Mouse (Mus musculus) monocyte, adult 2 months (primary cell): ENCODE measurements around the gene Kcnip4.

ENCODE experiments used
- DNase-seq, 2 experiments: peaks; one replicate each; pipeline ENCODE4 v3.0.0; 2022; ENCODE audit warnings: low spot score in 2 of 2, low read depth in 1 of 2

The Kcnip4 gene

GRCm38 (mm10) chr5:49356381-49356780 is 168.3 kb downstream of the Kcnip4 start:
- DNase-seq: no peak

- no peak for DNase-seq
Observed at GRCm38 (mm10) chr5:49352061-49352460, 172.6 kb downstream of the Kcnip4 start.

GRCm38 (mm10) chr5:49350126-49350909 is 174.4 kb downstream of the Kcnip4 start:
- DNase-seq: no peak

- no peak for DNase-seq
Observed at GRCm38 (mm10) chr5:49349541-49349940, 175.2 kb downstream of the Kcnip4 start.

GRCm38 (mm10) chr5:49348511-49348910 is 176.2 kb downstream of the Kcnip4 start:
- DNase-seq: no peak

- DNase-seq: no peak
Observed at GRCm38 (mm10) chr5:49344606-49345005, 180.1 kb downstream of the Kcnip4 start.

GRCm38 (mm10) chr5:49337164-49337563 is 187.5 kb downstream of the Kcnip4 start:
- DNase-seq: no peak

GRCm38 (mm10) chr5:49333063-49333462 is 191.6 kb downstream of the Kcnip4 start:
- DNase-seq: no peak

- no peak for DNase-seq
Observed at GRCm38 (mm10) chr5:49329023-49329422, 195.7 kb downstream of the Kcnip4 start.

- DNase-seq: no peak
Observed at GRCm38 (mm10) chr5:49318661-49319060, 206.0 kb downstream of the Kcnip4 start.

GRCm38 (mm10) chr5:49317869-49318268 is 206.8 kb downstream of the Kcnip4 start:
- no peak for DNase-seq

GRCm38 (mm10) chr5:49306796-49307195 is 217.9 kb downstream of the Kcnip4 start:
- DNase-seq: no peak

GRCm38 (mm10) chr5:49305321-49305720 is 219.4 kb downstream of the Kcnip4 start:
- DNase-seq: no peak

- DNase-seq: no peak
Observed at GRCm38 (mm10) chr5:49298654-49299053, 226.1 kb downstream of the Kcnip4 start.

GRCm38 (mm10) chr5:49292421-49292820 is 232.3 kb downstream of the Kcnip4 start:
- no peak for DNase-seq

- no peak for DNase-seq
Observed at GRCm38 (mm10) chr5:49291801-49292200, 232.9 kb downstream of the Kcnip4 start.

- DNase-seq: no peak
Observed at GRCm38 (mm10) chr5:49285455-49286135, 239.1 kb downstream of the Kcnip4 start.

- no peak for DNase-seq
Observed at GRCm38 (mm10) chr5:49284776-49285175, 239.9 kb downstream of the Kcnip4 start.

- no peak for DNase-seq
Observed at GRCm38 (mm10) chr5:49283403-49283802, 241.3 kb downstream of the Kcnip4 start.

GRCm38 (mm10) chr5:49271864-49272263 is 252.8 kb downstream of the Kcnip4 start:
- no peak for DNase-seq

- DNase-seq: no peak
Observed at GRCm38 (mm10) chr5:49268807-49269206, 255.9 kb downstream of the Kcnip4 start.

- no peak for DNase-seq
Observed at GRCm38 (mm10) chr5:49259356-49259755, 265.4 kb downstream of the Kcnip4 start.

- DNase-seq: no peak
Observed at GRCm38 (mm10) chr5:49256850-49257249, 267.9 kb downstream of the Kcnip4 start.
